Mouse (Mus musculus): ENCODE measurements at regions not wholly inside any gene's neighbourhood (a gene's known extent, or its start where the extent isn't known, plus 50 kb on each side); places are given as distances from the start of the nearest gene placed in this dataset.

GRCm38 (mm10) chr16:93018766-93019165, 192.8 kb upstream of the Runx1 start:
- DNase-seq (ENCODE audit: low read depth, low spot score), result no peak

- no peak for DNase-seq (ENCODE audit: low read depth, low spot score)
Measured at GRCm38 (mm10) chr16:93017025-93017424, 191.1 kb upstream of the Runx1 start.

GRCm38 (mm10) chr16:93015636-93016035, 189.7 kb upstream of the Runx1 start:
- DNase-seq (ENCODE audit: low read depth, low spot score), result no peak

GRCm38 (mm10) chr16:93014991-93015390, 189.0 kb upstream of the Runx1 start:
- DNase-seq (ENCODE audit: low read depth, low spot score), result no peak

- DNase-seq (ENCODE audit: low read depth, low spot score), result no peak
Measured at GRCm38 (mm10) chr16:93013881-93014280, 187.9 kb upstream of the Runx1 start.

- no peak for DNase-seq (ENCODE audit: low read depth, low spot score)
Measured at GRCm38 (mm10) chr16:93013256-93013655, 187.3 kb upstream of the Runx1 start.

GRCm38 (mm10) chr16:93011474-93011873, 185.5 kb upstream of the Runx1 start:
- no peak for DNase-seq (ENCODE audit: low read depth, low spot score)

GRCm38 (mm10) chr16:93006321-93006984, 180.5 kb upstream of the Runx1 start:
- DNase-seq (ENCODE audit: low read depth, low spot score), result peak; percentile 66

- no peak for DNase-seq (ENCODE audit: low read depth, low spot score)
Measured at GRCm38 (mm10) chr16:93005470-93005869, 179.5 kb upstream of the Runx1 start.

GRCm38 (mm10) chr16:93003830-93004229, 177.9 kb upstream of the Runx1 start:
- no peak for DNase-seq (ENCODE audit: low read depth, low spot score)

- no peak for DNase-seq (ENCODE audit: low read depth, low spot score)
Measured at GRCm38 (mm10) chr16:92998689-92999088, 172.7 kb upstream of the Runx1 start.

GRCm38 (mm10) chr16:92997636-92998035, 171.7 kb upstream of the Runx1 start:
- peak; percentile 30 for DNase-seq (ENCODE audit: low read depth, low spot score)

- DNase-seq (ENCODE audit: low read depth, low spot score), result no peak
Measured at GRCm38 (mm10) chr16:92995993-92996350, 170.0 kb upstream of the Runx1 start.

- DNase-seq (ENCODE audit: low read depth, low spot score), result no peak
Measured at GRCm38 (mm10) chr16:92995132-92995992, 169.4 kb upstream of the Runx1 start.

GRCm38 (mm10) chr16:92992876-92993275, 166.9 kb upstream of the Runx1 start:
- DNase-seq (ENCODE audit: low read depth, low spot score), result no peak

GRCm38 (mm10) chr16:92991405-92991804, 165.5 kb upstream of the Runx1 start:
- peak; percentile 21 for DNase-seq (ENCODE audit: low read depth, low spot score)

GRCm38 (mm10) chr16:92988416-92988815, 162.5 kb upstream of the Runx1 start:
- no peak for DNase-seq (ENCODE audit: low read depth, low spot score)

GRCm38 (mm10) chr16:92988000-92988399, 162.1 kb upstream of the Runx1 start:
- no peak for DNase-seq (ENCODE audit: low read depth, low spot score)

GRCm38 (mm10) chr16:92985768-92986167, 159.8 kb upstream of the Runx1 start:
- no peak for DNase-seq (ENCODE audit: low read depth, low spot score)

- DNase-seq (ENCODE audit: low read depth, low spot score), result no peak
Measured at GRCm38 (mm10) chr16:92982934-92983333, 157.0 kb upstream of the Runx1 start.

GRCm38 (mm10) chr16:92979620-92980330, 153.8 kb upstream of the Runx1 start:
- DNase-seq (ENCODE audit: low read depth, low spot score), result no peak

GRCm38 (mm10) chr16:92976097-92976496, 150.1 kb upstream of the Runx1 start:
- DNase-seq (ENCODE audit: low read depth, low spot score), result no peak

Data from skeletal muscle tissue, adult 2 months (tissue).